Mouse (Mus musculus) frontal cortex, adult 2 months (tissue): Measurements from ENCODE around the gene Lpcat3. TPM values are rescaled to one million over a fixed set of nuclear protein-coding genes. Genes with fewer than 3 reads are reported as not detected.
A peak's percentile ranks its signal among the peaks of the same experiment; 100 is the strongest.

ENCODE experiments used
- DNase-seq, 2 experiments: peaks; one replicate each; pipeline ENCODE4 v3.0.0; 2022; ENCODE audit warnings: low spot score in 1 of 2; ENCODE audit errors: extremely low spot score in 1 of 2
- polyA plus RNA-seq: library from polyadenylated mRNA; depleted of rRNA; stranded (reverse); fragments of >200 nt; gene quantifications from 2 replicates; pipeline ENCODE4 v1.2.3, GENCODE M21; 2012

Gene Lpcat3
- polyA plus RNA-seq, 1 experiment: 45.9 TPM

DNA sequence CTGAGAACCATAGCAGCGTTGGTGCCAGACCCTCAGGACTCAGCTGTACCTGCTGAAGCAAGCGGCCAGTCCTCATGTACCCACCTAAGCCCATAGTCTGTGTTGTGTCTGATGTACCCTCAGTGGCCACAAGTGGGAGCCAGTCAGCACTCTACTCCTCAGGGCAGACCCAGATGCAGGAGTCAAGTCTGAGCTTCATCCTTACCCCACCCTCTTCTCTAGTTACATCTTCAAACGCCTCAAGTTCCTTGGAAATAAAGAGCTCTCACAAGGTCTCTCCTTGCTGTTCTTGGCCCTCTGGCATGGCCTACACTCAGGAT is 39.9 kb downstream of the Lpcat3 start:
- peak; percentile 58 to 82 for DNase-seq

DNA sequence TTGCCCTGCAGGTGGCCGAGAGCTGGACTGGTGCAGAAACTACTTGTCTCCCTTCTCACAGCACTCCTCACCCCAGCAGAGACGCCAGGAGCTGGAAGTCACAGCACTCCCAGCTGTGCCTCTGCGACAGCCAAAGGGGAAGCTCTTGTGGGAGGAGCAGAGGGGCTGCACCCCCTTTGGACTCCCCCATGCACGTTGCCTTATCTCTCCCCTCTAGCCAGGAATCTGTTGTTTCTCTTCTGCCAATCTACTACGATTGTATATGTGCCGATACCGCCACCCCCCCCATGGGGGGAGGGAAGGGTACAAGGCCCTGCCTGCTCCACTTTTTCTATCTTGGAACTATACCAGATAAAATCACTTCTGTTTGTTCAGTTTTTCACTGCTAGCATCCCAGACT is 41.0 kb downstream of the Lpcat3 start:
- DNase-seq: no peak

DNA sequence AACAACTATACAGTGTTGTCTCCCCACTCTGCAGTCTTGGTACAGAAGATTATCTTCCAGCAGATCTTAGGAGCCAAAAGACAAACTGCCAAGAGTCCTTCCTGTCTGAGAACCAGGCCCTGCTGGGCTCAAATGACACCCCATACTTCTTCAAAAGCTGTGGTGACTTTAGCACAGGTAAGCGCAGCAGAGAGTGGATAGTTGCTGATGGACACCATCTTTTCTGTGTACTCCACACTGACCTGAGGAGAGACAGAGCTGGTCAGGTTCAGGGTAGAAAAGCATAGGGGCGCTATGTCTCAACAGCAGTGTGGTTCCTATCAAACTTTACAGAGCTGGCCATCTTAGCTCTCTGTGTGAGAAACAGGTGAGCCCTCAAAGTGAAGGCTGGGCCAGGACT is 41.6 kb downstream of the Lpcat3 start:
- DNase-seq: no peak

DNA sequence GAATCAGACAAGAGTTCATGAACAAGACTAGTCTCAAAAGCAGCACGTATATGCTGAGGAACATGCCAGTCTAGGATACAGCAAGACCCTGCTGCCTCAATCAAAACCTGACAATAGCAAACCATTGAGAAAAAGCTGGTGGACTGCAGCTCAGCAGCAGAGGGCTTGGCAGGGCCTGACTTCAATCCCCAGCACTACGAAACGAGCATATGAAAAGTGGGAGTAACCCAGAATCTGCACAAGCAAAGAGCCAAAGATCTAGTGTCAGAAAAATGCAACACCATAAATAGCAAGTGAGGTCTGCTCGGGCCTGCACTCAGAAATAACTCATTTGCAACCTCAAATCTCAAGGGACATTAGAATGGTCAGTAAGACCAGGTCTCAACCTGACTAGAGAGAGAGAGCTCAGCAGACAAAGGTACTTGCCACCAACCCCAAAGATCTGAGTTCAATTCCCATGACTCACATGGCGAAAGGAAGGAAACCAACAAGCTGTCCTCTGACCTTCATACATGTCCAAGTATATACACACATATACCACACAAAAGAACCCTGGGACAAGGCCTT is 43.3 kb downstream of the Lpcat3 start:
- DNase-seq: no peak

DNA sequence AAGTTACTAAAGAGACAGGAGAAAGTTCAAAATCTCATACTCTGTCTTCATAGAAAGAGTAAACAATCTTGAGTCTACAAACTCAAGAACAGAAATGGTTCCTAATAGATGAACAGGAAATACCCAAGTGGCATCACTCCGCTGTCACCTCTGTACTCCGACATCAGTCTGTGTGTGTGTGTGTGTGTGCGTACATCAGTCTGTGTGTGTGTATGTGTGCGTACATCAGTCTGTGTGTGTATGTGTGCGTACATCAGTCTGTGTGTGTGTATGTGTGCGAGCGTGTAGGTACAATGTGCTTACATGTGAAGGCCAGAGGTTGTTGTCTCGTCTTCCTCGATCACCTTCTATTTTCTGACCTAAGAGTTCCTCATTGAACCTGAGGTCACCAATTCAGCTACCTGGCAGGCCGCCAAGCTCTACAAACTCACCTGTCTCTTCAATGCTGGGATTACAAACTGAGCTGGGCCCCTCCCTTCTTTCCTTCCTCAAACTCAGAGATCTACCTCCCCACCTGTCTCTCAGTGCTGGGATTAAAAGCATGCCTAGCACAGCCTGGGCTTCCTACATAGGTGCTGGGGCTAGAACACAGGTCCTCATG is 45.6 kb downstream of the Lpcat3 start:
- no peak for DNase-seq

DNA sequence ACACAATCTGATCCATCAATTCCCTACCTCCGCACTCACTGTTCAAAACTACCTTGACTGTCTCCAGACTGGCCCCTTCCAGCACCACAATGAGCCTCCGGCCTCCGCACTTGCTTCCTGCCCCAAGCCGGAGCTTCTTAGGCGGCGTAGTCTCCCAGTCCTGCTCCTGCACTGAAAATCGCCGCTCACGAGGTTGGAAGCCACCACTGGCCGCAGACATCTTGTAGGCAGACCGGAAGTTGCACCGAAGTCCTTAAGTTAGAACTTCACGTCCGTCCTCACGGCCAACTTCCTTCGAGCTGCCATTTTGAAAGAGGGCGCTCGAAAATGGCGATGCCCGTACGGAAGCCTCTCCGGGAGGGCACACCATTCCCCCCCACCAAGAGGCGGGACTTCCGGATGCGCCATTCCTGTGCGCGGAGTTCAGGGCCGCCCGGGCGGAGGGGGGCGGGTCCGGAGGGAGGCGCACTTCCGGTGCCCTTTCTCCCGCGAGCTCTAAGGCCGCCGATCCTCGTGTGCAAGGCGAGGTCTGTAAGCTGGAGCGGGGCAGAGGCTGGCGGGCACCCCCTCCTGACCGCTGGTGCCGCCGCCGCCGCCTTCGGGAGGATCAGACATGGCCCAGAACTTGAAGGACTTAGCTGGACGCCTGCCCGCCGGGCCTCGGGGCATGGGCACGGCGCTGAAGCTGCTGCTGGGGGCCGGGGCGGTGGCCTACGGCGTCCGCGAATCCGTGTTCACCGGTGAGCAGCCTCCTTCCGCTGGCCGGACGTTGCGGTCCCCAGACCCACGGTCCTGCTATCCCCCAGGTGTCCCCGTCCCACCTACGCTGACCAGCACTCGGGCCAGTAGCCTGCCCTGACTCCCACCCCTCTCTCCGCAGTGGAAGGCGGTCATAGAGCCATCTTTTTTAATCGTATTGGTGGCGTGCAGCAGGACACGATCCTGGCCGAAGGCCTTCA is 49.3 kb downstream of the Lpcat3 start, which contains the start of the genes Emg1 and Phb2:
Gene Emg1 (minus strand): TSS at position 355 of the 959 bp plus-strand sequence.
Gene Phb2 (plus strand): TSS at position 513 of the 959 bp plus-strand sequence.
- DNase-seq: peak; percentile 95 to 98

DNA sequence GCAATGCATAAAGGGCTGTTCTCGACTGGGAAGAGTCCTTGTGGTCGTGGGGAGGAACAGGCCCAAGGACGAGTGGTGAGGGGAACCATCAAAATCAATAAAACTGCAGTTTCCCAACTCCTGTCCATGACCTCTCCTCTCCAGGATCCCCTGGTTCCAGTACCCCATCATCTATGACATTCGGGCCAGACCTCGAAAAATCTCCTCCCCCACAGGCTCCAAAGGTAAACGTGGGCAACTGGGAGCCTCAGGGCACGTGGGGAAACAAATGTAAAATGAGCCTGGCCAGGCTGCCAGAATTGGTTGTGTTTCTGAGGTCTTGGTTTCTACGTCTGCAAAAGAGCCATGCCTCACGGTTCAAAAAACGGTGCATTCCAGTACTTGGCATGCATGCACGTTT is 50.1 kb downstream of the Lpcat3 start:
- DNase-seq: no peak

DNA sequence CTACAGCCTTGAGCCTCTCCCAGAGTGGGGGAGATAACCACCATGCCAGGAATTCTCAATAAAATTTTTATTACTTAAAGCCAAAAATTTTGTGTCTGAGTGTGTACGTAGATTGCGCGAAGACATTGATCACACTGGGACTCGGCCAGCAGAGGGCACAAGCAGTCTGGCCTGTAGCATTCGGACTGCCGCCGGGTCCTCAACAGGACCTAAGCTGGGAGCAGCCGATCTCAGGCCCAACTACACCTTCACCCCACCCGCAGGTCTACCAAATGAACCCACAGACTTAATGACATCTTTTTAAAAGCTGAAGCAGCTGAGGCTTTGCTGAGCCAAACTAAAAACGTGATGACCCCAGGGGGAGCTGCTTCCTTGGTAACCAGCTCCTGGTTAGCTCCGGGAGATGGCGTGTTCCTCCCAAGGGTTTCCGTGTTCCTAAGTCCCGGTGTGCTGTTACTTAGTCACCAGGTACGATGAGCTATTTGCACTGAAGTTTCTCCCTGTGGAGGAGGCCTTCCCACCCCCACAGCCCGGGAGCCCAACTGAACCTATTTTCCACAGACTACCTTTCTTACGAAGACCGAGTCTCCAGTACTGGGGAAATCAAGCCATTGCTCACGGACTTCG is 54.1 kb downstream of the Lpcat3 start:
- DNase-seq: no peak

DNA sequence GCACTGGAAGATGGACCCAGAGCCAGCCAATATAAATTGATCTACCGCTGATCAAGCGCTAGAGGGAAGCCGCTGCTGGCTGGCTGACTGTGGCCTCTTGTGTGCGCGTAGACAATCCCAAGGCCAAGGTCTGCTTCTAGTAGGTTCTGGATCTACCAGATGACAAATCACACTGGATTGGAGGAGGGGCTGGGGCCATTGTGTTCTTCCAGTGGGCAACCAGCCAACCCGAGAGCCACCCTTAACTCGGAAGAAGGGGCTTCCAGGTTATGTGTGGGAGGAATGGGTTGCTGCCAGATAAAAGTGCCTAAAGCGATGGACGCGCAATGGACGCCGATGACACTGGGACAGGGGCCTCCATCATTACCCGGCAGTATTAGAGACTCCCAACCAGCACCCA is 55.1 kb downstream of the Lpcat3 start:
- DNase-seq: no peak

DNA sequence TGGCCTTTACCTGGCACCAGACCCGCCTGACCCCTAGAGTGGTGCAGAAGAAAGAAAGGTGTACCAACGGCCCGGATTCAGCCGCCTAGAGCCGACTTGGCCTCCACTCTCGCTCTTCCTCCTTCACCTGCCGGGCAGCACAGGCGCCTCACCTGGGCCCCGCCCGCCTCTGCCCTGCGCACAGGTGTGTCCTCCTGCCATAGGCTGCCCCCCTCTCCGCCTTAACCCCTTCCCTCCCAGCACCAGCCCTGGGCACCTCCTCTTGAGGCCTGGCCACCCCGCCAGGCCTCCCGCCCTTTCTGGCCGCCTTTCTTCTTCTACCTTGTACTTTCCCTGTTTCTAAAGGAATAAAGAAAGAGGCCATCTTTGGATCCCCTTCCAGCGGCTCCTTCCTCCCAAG is 55.9 kb downstream of the Lpcat3 start:
- no peak for DNase-seq

DNA sequence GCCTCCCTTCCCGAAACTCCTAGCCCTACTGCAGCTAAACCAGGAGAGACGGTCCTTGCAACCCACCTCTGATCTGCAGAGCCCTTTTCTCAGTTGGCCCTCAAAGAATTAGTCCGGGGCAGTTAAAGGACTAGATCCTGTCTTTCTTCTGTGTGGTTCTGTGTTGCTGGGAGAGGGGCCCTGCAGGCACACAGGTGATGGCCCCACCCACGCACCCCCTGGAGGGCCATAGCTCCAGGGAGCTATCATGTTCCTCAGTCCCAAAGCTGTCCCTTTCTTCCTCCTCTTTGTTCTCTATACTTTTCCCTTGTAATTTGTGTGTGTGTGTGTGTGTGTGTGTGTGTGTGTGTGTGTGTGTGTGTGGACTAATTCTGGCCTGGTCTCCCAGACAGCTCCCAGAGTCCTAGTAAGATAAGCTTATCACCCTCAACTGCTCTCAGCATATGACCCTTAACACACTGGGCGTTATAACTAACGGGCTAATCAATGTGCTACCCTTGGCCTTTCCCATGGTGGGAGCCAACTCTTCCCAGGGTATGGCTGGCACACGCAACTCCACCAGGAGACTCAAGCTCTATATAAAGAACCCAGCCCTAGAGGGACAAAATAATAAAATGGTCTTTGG is 56.6 kb downstream of the Lpcat3 start:
- DNase-seq: no peak

DNA sequence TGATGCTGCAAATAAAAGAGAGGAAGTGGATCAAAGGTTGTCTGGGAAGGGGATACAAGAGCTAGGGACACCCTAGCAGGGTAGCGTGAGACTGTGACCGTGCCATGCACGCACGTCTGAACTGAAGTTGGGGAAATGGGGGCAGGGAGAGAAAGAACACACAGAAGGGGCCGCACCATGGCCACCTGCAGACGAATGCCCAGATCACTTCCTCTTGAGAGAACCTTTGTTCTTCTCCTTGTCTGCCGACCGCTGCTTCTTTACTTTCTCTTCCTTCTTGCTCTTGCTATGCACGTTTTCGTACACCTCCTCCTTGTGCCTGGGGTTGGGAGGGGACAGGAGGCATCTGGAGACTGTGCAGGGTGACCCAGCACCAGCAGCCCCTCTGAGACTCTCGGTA is 58.1 kb downstream of the Lpcat3 start:
- DNase-seq: no peak

DNA sequence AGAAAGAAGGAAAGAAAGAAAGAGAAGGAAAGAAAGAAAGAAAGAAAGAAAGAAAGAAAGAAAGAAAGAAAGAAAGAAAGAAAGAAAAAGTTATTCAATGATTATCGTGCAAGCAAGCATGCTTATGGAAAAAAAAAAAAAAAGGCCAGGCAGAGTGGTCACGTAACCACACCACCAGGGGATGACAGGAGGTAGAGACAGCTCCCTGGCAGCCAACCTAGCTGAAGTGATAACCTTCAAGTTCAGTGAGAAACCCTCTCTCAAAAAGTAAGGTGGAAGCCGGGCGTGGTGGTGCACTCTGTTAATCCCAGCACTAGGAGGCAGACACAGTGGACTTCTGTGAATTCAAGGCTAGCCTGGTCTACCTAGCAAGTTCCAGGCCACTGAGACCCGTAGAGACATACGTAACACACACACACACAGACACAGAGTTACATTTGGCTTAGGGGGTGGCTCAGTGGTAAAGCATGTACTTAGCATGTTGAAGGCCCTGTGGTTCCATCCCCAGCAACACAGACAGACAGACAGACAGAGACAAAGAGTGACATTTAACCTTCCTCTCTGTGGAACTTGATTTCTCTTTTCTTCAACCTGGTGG is 60.1 kb downstream of the Lpcat3 start:
- no peak for DNase-seq

DNA sequence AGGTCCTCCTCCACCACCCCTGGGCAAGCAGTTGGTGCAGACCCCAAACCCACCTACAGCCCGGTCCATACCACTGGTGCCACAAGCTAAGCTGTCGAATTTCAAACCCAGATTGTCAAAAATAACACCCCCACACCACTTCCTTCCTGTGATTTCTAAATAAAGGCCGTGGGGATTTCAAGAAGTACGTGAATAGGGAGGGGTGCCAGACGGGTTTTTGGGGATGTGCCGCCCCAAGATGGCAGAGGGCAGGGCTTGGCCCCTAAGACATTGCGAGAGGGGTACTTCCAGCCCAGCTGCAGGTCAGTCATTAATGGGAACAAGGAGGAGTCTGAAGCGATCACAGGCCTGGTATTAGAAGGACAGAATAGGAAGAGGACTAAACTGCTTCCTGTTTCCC is 60.7 kb downstream of the Lpcat3 start:
- DNase-seq: no peak

DNA sequence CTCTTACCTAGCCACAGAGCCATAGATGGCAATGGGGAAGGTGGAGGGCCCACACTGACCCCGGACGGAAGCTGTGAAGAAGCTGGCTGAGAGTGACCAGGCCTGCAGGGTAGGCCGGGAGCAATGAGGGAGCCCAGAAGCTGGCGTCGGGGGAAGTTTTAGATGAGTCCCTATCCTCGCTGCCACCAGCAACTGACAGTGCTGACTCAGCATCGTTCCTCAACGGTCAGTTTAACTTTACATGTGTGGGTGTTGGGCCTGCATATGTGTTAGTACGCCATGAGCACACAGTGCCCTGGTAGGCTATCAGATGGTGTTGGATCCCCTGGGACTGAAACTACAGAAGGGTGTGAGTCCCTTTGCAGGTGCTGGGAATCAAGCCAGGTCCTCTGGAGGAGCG is 61.6 kb downstream of the Lpcat3 start:
- DNase-seq: no peak

DNA sequence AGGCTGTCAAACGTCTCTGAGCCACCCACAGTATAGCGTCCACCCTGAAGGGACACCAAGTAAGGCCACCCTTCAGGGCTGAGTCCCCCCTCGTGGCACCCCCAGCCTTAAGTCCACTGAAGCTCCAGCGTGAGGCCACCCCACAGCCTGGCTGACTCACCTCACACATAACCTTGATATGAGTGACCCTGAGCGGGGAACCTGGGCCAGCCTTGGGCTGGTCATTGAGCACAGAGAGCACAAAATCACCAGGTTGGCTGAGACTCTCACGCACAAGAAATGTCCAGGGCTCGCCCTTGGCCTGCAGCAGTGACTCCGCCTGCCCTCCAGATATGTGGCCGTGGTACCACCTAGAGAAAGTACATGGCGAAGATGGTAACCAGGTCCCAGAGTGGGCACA is 65.8 kb downstream of the Lpcat3 start:
- DNase-seq: no peak

DNA sequence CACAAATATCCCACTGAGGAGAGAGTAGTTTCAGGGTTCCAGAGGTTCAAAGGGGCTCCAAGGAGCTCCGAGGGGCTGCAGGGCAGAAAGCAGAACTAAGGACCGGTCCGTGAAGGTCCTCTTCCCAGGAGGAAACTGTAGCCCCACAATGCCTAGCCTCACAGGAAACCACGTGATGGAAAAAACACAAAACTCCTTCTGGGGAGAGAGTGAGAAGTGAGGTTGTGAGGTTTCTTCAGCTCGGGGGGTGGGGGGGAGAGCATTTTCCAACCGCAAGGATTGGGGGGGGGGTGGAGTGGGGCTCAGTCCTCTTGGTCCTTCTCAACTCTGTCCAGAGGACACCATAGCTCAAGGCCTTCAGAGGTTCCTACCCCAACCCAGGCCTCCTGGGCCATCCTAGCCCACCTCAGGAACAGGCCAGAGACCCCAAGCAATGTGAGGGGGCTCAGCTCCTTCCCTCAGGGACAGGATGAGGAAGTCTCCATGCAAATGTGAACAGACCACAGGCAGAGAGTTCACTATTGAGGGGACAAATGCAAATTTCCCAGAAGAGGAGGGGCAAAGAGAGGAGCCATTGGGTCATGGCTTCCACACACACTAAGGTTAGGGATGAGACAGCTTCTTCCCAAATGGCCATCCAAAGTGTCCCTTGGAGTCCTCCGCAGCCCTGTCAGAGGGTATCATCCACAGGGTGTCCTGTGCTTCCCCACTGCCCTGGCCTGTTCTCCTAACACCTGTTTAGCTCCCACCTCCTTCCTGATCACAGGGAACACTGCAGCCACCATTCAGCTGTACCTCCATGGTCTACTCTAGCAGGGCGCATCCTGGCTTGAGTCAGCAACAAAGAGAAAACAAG is 67.3 kb downstream of the Lpcat3 start:
- DNase-seq: no peak

DNA sequence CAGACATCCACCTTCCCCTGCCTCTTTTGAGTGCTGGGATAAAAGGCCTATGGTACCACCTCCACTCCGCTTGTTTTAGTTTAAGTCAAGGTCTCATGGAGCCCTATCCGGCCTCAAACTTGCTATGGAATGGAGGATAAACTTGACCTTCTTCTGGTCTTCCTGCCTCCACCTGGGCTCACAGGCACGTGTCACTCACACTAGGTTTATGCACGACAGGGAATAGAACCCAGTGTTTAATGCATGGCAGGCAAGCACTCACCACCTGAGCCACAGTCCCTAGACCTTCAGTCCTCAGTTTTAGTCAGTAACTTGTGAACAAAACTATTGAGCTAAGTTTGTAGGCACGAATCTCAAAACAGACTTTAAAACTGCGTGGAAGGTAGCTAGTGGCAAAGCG is 68.2 kb downstream of the Lpcat3 start:
- no peak for DNase-seq
